ENCODE assay signal across 16 mouse cellular contexts in genomic region chr11:68716167-68716566, GRCm38 (mm10).
"Had no signal": no experiment of that assay in that cellular context is flagged by ENCODE, and none has a peak within 500 bp of the region (broad histone marks: within the 10 kb centered on the region; RNA-seq: fewer than 3 reads in every experiment).

No protein-coding gene starts in this region.

- H3K27me3 ChIP-seq: kidney, embryonic 15.5 days; limb, embryonic 15.5 days; neural tube, embryonic 12.5 days had no signal

- H3K4me2 ChIP-seq: kidney, embryonic 15.5 days; limb, embryonic 15.5 days; liver, embryonic 11.5 days; lung, embryonic 14.5 days; neural tube, embryonic 12.5 days had no signal

- H3K4me3 ChIP-seq: kidney, embryonic 15.5 days; layer of hippocampus, adult 2 months; limb, embryonic 15.5 days; neural tube, embryonic 12.5 days had no signal

- ATAC-seq: liver, postnatal 0 days; lung, postnatal 0 days had no signal

- H3K9me3 ChIP-seq: kidney, embryonic 15.5 days; limb, embryonic 15.5 days; neural tube, embryonic 12.5 days had no signal

- H3K27ac ChIP-seq: layer of hippocampus, adult 2 months; liver, embryonic 14.5 days; macrophage had no signal

- H3K9ac ChIP-seq: kidney, embryonic 15.5 days; limb, embryonic 15.5 days; liver, embryonic 14.5 days; liver, postnatal 0 days; lung, embryonic 14.5 days; neural tube, embryonic 12.5 days had no signal

- DNase-seq: kidney, adult 11 months; kidney, adult 8-10 months; kidney, postnatal 25 days; layer of hippocampus, adult 9-11 months; liver, postnatal 0 days; lung, embryonic 14.5 days; midbrain, embryonic 14.5 days; thymus, postnatal 25 days had no signal
